ENCODE assay signal across 15 mouse cellular contexts in genomic region chr13:54308591-54308990, GRCm38 (mm10).
DNase-seq lines count a peak whose midpoint lies in the region; ATAC-seq lines count a peak whose summit lies in the region.
"Had no signal": no experiment of that assay in that cellular context is flagged by ENCODE, and none has a peak within 500 bp of the region (broad histone marks: within the 10 kb centered on the region; RNA-seq: fewer than 3 reads in every experiment).

No protein-coding gene starts in this region.

- H3K9me3 ChIP-seq in embryonic facial prominence, embryonic 12.5 days: no peaks in the 10 kb centered on the region
- no peaks in the 10 kb centered on the region for H3K9me3 ChIP-seq in embryonic facial prominence, embryonic 10.5 days
- no peaks in the 10 kb centered on the region for H3K9me3 ChIP-seq in neural tube, embryonic 13.5 days
- H3K9me3 ChIP-seq in hindbrain, embryonic 14.5 days (ENCODE audit: control insufficient read depth, low read length): no peaks in the 10 kb centered on the region
- H3K9me3 ChIP-seq in intestine, embryonic 16.5 days (ENCODE audit: control insufficient read depth, low read length): no peaks in the 10 kb centered on the region
- H3K9me3 ChIP-seq: limb, embryonic 10.5 days; liver, embryonic 15.5 days; megakaryocyte, embryonic 14.5 days had no signal

- H3K36me3 ChIP-seq in embryonic facial prominence, embryonic 12.5 days: 0 out of 2 replicates have a peak, but pooled peaks cover 3% of the 10 kb centered on the region
- peaks cover 7% of the 10 kb centered on the region; the same call in 1 of the 2 replicates for H3K36me3 ChIP-seq in embryonic facial prominence, embryonic 10.5 days (replicated peaks)
- H3K36me3 ChIP-seq in neural tube, embryonic 13.5 days: 0 out of 2 replicates have a peak, but pooled peaks cover 4% of the 10 kb centered on the region
- no peaks in the 10 kb centered on the region; the same call in 1 of the 2 replicates for H3K36me3 ChIP-seq in hindbrain, embryonic 14.5 days (replicated peaks; ENCODE audit: control insufficient read depth, insufficient read depth)
- no peaks in the 10 kb centered on the region for H3K36me3 ChIP-seq in intestine, embryonic 16.5 days (ENCODE audit: control insufficient read depth, insufficient read depth, low read length)
- H3K36me3 ChIP-seq: limb, embryonic 10.5 days; liver, embryonic 15.5 days had no signal

- H3K9ac ChIP-seq in embryonic facial prominence, embryonic 12.5 days: no peak overlapping the region
- no peak overlapping the region for H3K9ac ChIP-seq in neural tube, embryonic 13.5 days
- no peak overlapping the region for H3K9ac ChIP-seq in hindbrain, embryonic 14.5 days
- H3K9ac ChIP-seq in intestine, embryonic 16.5 days (ENCODE audit: low read depth, low read length): no peak overlapping the region
- H3K9ac ChIP-seq: liver, embryonic 15.5 days had no signal

- no peak overlapping the region for H3K4me2 ChIP-seq in embryonic facial prominence, embryonic 12.5 days (replicated peaks)
- H3K4me2 ChIP-seq in neural tube, embryonic 13.5 days: no peak overlapping the region
- no peak overlapping the region for H3K4me2 ChIP-seq in hindbrain, embryonic 14.5 days (replicated peaks)
- no peak overlapping the region for H3K4me2 ChIP-seq in intestine, embryonic 16.5 days (ENCODE audit: low read depth, low read length)
- H3K4me2 ChIP-seq: liver, embryonic 15.5 days had no signal

- peaks cover 39% of the 10 kb centered on the region for H3K4me1 ChIP-seq in embryonic facial prominence, embryonic 12.5 days
- peaks cover 39% of the 10 kb centered on the region for H3K4me1 ChIP-seq in embryonic facial prominence, embryonic 10.5 days
- H3K4me1 ChIP-seq in neural tube, embryonic 13.5 days (replicated peaks): peaks cover 49% of the 10 kb centered on the region
- peaks cover 28% of the 10 kb centered on the region for H3K4me1 ChIP-seq in hindbrain, embryonic 14.5 days (replicated peaks; ENCODE audit: control insufficient read depth, insufficient read depth, low read length)
- H3K4me1 ChIP-seq in intestine, embryonic 16.5 days (ENCODE audit: control insufficient read depth, insufficient read depth, low read length): peaks cover 31% of the 10 kb centered on the region
- H3K4me1 ChIP-seq: liver, embryonic 15.5 days had no signal

- DNase-seq in embryonic facial prominence, embryonic 10.5 days (ENCODE audit: low spot score): no peak
- DNase-seq in neural tube, embryonic 10.5 days (ENCODE audit: extremely low spot score, low spot score): no peak
- no peak for DNase-seq in hindbrain, embryonic 14.5 days (ENCODE audit: low spot score)
- DNase-seq in left cerebral cortex, postnatal 36 days (ENCODE audit: low spot score in 2 of 2): no peak
- DNase-seq: heart, adult 18-20 months; heart, postnatal 14 days; kidney, adult 11 months; thymus, adult 2 months had no signal

- 27% methylated on average over 2 of the region's 2 CpGs for WGBS in embryonic facial prominence, embryonic 12.5 days
- WGBS in embryonic facial prominence, embryonic 10.5 days: 56% methylated on average over 2 of the region's 2 CpGs
- 32% methylated on average over 2 of the region's 2 CpGs for WGBS in neural tube, embryonic 13.5 days
- 33% methylated on average over 2 of the region's 2 CpGs for WGBS in hindbrain, embryonic 14.5 days
- WGBS in intestine, embryonic 16.5 days: 18% methylated on average over 2 of the region's 2 CpGs

- H3K4me3 ChIP-seq in embryonic facial prominence, embryonic 12.5 days: no peak overlapping the region
- no peak overlapping the region for H3K4me3 ChIP-seq in embryonic facial prominence, embryonic 10.5 days
- no peak overlapping the region for H3K4me3 ChIP-seq in neural tube, embryonic 13.5 days
- no peak overlapping the region for H3K4me3 ChIP-seq in hindbrain, embryonic 14.5 days (replicated peaks; ENCODE audit: low read length)
- no peak overlapping the region for H3K4me3 ChIP-seq in intestine, embryonic 16.5 days (ENCODE audit: low read length)
- H3K4me3 ChIP-seq: limb, embryonic 10.5 days; liver, embryonic 15.5 days; megakaryocyte, embryonic 14.5 days had no signal

- no peak for ATAC-seq in embryonic facial prominence, embryonic 12.5 days (ENCODE audit: insufficient number of reproducible peaks, insufficient read depth, low FRiP score, low TSS enrichment)
- ATAC-seq in neural tube, embryonic 13.5 days (ENCODE audit: low read depth): no peak
- no peak for ATAC-seq in hindbrain, embryonic 14.5 days (ENCODE audit: low FRiP score)
- no peak for ATAC-seq in intestine, embryonic 16.5 days
- ATAC-seq in CD4-positive, CD25-positive, alpha-beta regulatory T cell, adult 4 months: no peak

- H3K27ac ChIP-seq in embryonic facial prominence, embryonic 12.5 days: 0 out of 2 replicates have a peak overlapping the region, but pooled peaks have one; percentile 6
- no peak overlapping the region for H3K27ac ChIP-seq in embryonic facial prominence, embryonic 10.5 days (replicated peaks)
- H3K27ac ChIP-seq in neural tube, embryonic 13.5 days (replicated peaks): peak overlapping the region; percentile 57
- H3K27ac ChIP-seq in hindbrain, embryonic 14.5 days: peak overlapping the region; percentile 77
- H3K27ac ChIP-seq in intestine, embryonic 16.5 days (ENCODE audit: low read length): no peak overlapping the region
- H3K27ac ChIP-seq: limb, embryonic 10.5 days; liver, embryonic 15.5 days had no signal

- H3K27me3 ChIP-seq in embryonic facial prominence, embryonic 12.5 days: no peaks in the 10 kb centered on the region
- no peaks in the 10 kb centered on the region for H3K27me3 ChIP-seq in embryonic facial prominence, embryonic 10.5 days (replicated peaks; ENCODE audit: low read depth, poor library complexity, severe bottlenecking)
- H3K27me3 ChIP-seq in neural tube, embryonic 13.5 days: no peaks in the 10 kb centered on the region
- no peaks in the 10 kb centered on the region for H3K27me3 ChIP-seq in hindbrain, embryonic 14.5 days (ENCODE audit: control insufficient read depth, insufficient read depth, low read length)
- H3K27me3 ChIP-seq in intestine, embryonic 16.5 days (replicated peaks; ENCODE audit: control insufficient read depth, insufficient read depth, low read length): no peaks in the 10 kb centered on the region

- intact Hi-C loops in left cerebral cortex, postnatal 36 days (cut with DNase I): no loop called here

Comparison
In these comparisons a context has a peak if more than half of its experiments do, and no peak if none do; other contexts are left out.
1. H3K27ac ChIP-seq: peak in embryonic facial prominence, embryonic 12.5 days (single experiment), neural tube, embryonic 13.5 days (single experiment) and hindbrain, embryonic 14.5 days (single experiment); none in embryonic facial prominence, embryonic 10.5 days (single experiment) and intestine, embryonic 16.5 days (single experiment).